Mouse (Mus musculus) embryonic facial prominence, embryonic 10.5 days (tissue): ENCODE measurements around the gene Usp18. TPM values are rescaled to one million over a fixed set of nuclear protein-coding genes. Genes with fewer than 3 reads are reported as not detected.

ENCODE experiments used
- polyA plus RNA-seq: library from polyadenylated mRNA; unstranded; fragments of >200 nt; fragmentation: Nextera tagmentation; extraction: Ambion mirVana; gene quantifications from 2 replicates; pipeline ENCODE4 v1.2.1, GENCODE M21; 2016

Gene Usp18
- polyA plus RNA-seq, 1 experiment from 2014 or later: 0.39 TPM

Other genes with a start within 250 kb of the Usp18 start
- 9.9 and 10.4 TPM in 2 replicates for gene Mical3, start 114.9 kb upstream of the Usp18 start, polyA plus RNA-seq
- 10.9 and 11.5 TPM in 2 replicates for gene Pex26, start 62.2 kb upstream of the Usp18 start, polyA plus RNA-seq
- gene Tuba8, start 35.2 kb upstream of the Usp18 start, polyA plus RNA-seq: 0.41 and 0.60 TPM in 2 replicates
- 1.3 and 1.8 TPM in 2 replicates for gene Slc6a13, start 54.3 kb downstream of the Usp18 start, polyA plus RNA-seq
- 0.29 TPM in 1 of 2 replicates, not detected in the other for gene Slc6a12, start 97.2 kb downstream of the Usp18 start, polyA plus RNA-seq
- 0.17 and 0.21 TPM in 2 replicates for gene Iqsec3, start 227.8 kb downstream of the Usp18 start, polyA plus RNA-seq